Mouse (Mus musculus) Patski (cell line): Measurements from ENCODE around the gene Coro7. TPM values are rescaled to one million over a fixed set of nuclear protein-coding genes. Genes with fewer than 3 reads are reported as not detected.
"Not testable (repeated sequence)": the region's sequence is repeated elsewhere in the genome, so short reads cannot be mapped to it uniquely, and the experiment has no call there.

Experiments
- ATAC-seq: fragments of 100-300 bp; one replicate; pipeline ENCODE4 v1.8.0; 2021
- CTCF ChIA-PET: fragments of 350-600 bp; sonication (Branson Sonifier 250); formaldehyde crosslinking; loops from one replicate; lab custom pipeline; 2022; ENCODE audit warnings: inconsistent platforms; lab: Charles Lee
- POLR2A ChIA-PET: fragments of 350-600 bp; sonication (Branson Sonifier 250); formaldehyde crosslinking; loops from one replicate; lab custom pipeline; 2022; ENCODE audit warnings: antibody characterized with exemption, inconsistent platforms; lab: Charles Lee
- DNase-seq: peaks from one replicate; pipeline ENCODE4 v3.0.0-alpha.2; 2011; ENCODE audit warnings: low read depth, low spot score
- H3K27me3 ChIP-seq: fragments of 371-371 bp; one replicate; pipeline ENCODE4 v1.5.1; 2021
- CTCF ChIP-seq: fragments of 100-300 bp; IDR thresholded peaks from one replicate; pipeline ENCODE4 v1.5.1; 2021
- in situ Hi-C: fragments of 300-500 bp; cut with MboI; formaldehyde crosslinking; loops from 3 replicates; pipeline ENCODE4 v1.11.1; 2018; ENCODE audit warnings: low pct_unique_long_range_greater_than_20kb, mixed read lengths
- polyA plus RNA-seq: library from polyadenylated mRNA; unstranded; gene quantifications from one replicate; pipeline ENCODE4 v1.2.3, GENCODE M21; 2021

Gene Coro7
- polyA plus RNA-seq, 1 experiment from 2014 or later = 28.4 TPM

GRCm38 (mm10) chr16:4682628-4683179 is 3.1 kb upstream of the Coro7 start:
- TF ChIP-seq CTCF = no peak

GRCm38 (mm10) chr16:4680922-4681455 is 1.4 kb upstream of the Coro7 start:
- H3K27me3 ChIP-seq, POLR2A ChIA-PET, ATAC-seq, DNase-seq: not testable (repeated sequence)
- in situ Hi-C loops = loop anchor here (25.0 kb wide), 1 partner anchor 456 kb away; the partner anchor contains the start of genes Ppl and Sec14l5
- CTCF ChIA-PET = interaction anchor here (2.2 to 2.7 kb wide), 2 partner anchors 13 kb away, joined by 12 to 13 read pairs; no protein-coding TSS in a partner anchor

More at GRCm38 (mm10) chr16:4682628-4683179, 3.1 kb upstream of the Coro7 start:
- ATAC-seq (no peak), DNase-seq (no peak)
- ChIA-PET POLR2A (interaction anchor here (0.5 to 1.5 kb wide), 3 partner anchors 15 to 57 kb away, joined by 3 to 4 read pairs (median 3); no protein-coding TSS in a partner anchor), CTCF (interaction anchor here (1.3 to 2.2 kb wide), 4 partner anchors 9 to 81 kb away, joined by 3 to 12 read pairs (median 4); no protein-coding TSS in a partner anchor)
- in situ Hi-C loops = loop anchor here (25.0 kb wide), 1 partner anchor 455 kb away; the partner anchor contains the start of genes Ppl and Sec14l5
- H3K27me3 ChIP-seq = no peaks in the 10 kb centered on the region

- H3K27me3 ChIP-seq = no peaks in the 10 kb centered on the region
- in situ Hi-C loops = loop anchor here (25.0 kb wide), 1 partner anchor 459 kb away; the partner anchor contains the start of genes Ppl and Sec14l5
- no peak for TF ChIP-seq CTCF
- no peak for ATAC-seq
- POLR2A ChIA-PET = no interaction called here
- no peak for DNase-seq
- CTCF ChIA-PET = interaction anchor here (0.6 to 2.7 kb wide), 4 partner anchors 10 to 46 kb away, joined by 3 to 13 read pairs (median 4); no protein-coding TSS in a partner anchor
Measured at GRCm38 (mm10) chr16:4678080-4678479, 1.5 kb downstream of the Coro7 start.

- TF ChIP-seq CTCF = no peak
- DNase-seq (no peak), ATAC-seq (no peak)
- POLR2A ChIA-PET = interaction anchor here (0.5 kb wide), 1 partner anchor 115 kb away, joined by 3 read pairs; no protein-coding TSS in a partner anchor
- CTCF ChIA-PET = interaction anchor here (1.0 to 3.1 kb wide), 2 partner anchors 10 to 45 kb away, joined by 3 to 26 read pairs; no protein-coding TSS in a partner anchor
- in situ Hi-C loops = loop anchor here (25.0 kb wide), 1 partner anchor 460 kb away; the partner anchor contains the start of genes Ppl and Sec14l5
- H3K27me3 ChIP-seq = no peaks in the 10 kb centered on the region
Measured at GRCm38 (mm10) chr16:4676836-4677235, 2.7 kb downstream of the Coro7 start.

DNA sequence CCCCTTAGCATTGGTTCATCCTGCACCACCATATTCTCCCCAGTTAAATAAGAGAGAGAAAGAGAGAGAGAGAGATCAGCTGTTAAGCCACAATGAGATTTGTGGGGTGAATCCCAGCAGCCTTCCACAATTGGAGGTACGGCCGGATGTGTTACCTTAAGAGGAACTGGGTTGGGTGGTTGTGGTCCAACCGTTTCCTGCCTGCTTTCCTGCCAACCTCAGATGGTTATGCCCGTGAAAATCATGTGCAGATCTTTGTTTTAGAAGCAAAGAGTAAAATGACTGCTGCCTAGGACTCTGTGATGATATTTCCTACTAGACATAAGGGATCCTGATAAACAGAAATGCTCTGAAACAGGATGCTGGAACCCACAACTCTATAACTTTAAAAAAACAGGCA is 5.5 kb downstream of the Coro7 start:
- no peak for TF ChIP-seq CTCF
- ATAC-seq = no peak
- in situ Hi-C loops = no loop called here
- ChIA-PET POLR2A (no interaction called here), CTCF (interaction anchor here (1.5 kb wide), 1 partner anchor 45 kb away, joined by 3 read pairs; no protein-coding TSS in a partner anchor)
- DNase-seq = no peak
- H3K27me3 ChIP-seq = no peaks in the 10 kb centered on the region

DNA sequence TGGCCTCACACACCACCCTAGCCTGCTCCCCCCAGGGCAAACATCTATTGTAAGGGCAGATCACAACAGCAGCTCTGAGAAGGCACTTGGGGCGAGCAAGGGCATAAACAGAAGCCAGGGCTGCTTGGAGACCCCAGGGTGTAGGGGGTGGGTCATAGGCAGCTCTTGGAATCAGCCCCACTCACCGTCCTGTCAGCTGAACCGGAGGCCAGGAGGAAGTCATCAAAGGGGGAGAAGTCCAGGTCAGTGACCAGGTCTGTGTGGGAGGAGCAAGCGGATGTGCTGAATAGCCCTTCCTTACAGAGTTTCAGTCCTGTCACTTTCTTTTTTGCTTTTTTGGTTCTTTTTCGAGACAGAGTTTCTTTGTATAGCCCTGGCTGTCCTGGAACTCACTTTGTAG is 9.3 kb downstream of the Coro7 start:
- no peak for DNase-seq
- in situ Hi-C loops = no loop called here
- no peak for TF ChIP-seq CTCF
- CTCF ChIA-PET = interaction anchor here (1.0 to 1.3 kb wide), 2 partner anchors 12 to 123 kb away, joined by 4 read pairs; no protein-coding TSS in a partner anchor
- POLR2A ChIA-PET = no interaction called here
- ATAC-seq = no peak
- no peaks in the 10 kb centered on the region for H3K27me3 ChIP-seq

GRCm38 (mm10) chr16:4667190-4667808 is 12.3 kb downstream of the Coro7 start:
- in situ Hi-C loops = loop anchor here (5.0 kb wide), 2 partner anchors 35 to 105 kb away; no protein-coding TSS in a partner anchor
- peak; percentile 94 for TF ChIP-seq CTCF
- DNase-seq (peak; percentile 57), ATAC-seq (peak; percentile 83)
- POLR2A ChIA-PET = interaction anchor here (0.7 to 2.1 kb wide), 6 partner anchors 13 to 45 kb away, joined by 3 to 10 read pairs (median 3); partner anchors contain the start of gene Pam16
- H3K27me3 ChIP-seq = no peaks in the 10 kb centered on the region
- CTCF ChIA-PET = interaction anchor here (0.7 to 4.3 kb wide), 29 partner anchors 9 to 126 kb away, joined by 3 to 65 read pairs (median 7); partner anchors contain the start of genes Coro7, Dnaja3, Pam16 and Tfap4

DNA sequence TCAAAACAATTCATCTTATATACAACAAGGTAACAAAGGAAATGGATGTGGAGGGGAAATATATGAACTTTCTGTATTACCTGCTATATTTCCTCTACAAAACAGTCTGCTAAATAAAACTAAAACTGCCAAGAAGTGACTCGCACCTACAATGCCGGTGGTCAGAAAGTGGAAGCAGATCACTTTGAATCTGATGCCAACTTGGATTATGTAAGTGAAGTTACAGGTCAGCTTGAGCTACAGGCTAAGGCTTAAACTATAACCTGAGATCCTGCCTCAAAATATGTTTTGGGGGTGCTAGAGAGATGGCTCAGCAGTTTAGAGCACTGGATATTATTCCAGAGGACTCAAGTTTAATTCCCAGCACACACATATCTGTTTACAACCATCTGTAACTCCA is 13.9 kb downstream of the Coro7 start:
- ChIA-PET CTCF (interaction anchor here (2.5 to 4.3 kb wide), 4 partner anchors 9 to 56 kb away, joined by 12 to 65 read pairs (median 42); no protein-coding TSS in a partner anchor), POLR2A (interaction anchor here (1.1 kb wide), 1 partner anchor 12 kb away, joined by 3 read pairs; no protein-coding TSS in a partner anchor)
- DNase-seq = no peak
- in situ Hi-C loops = loop anchor here (5.0 kb wide), 2 partner anchors 33 to 103 kb away; no protein-coding TSS in a partner anchor
- no peak for TF ChIP-seq CTCF
- ATAC-seq = no peak
- no peaks in the 10 kb centered on the region for H3K27me3 ChIP-seq

DNA sequence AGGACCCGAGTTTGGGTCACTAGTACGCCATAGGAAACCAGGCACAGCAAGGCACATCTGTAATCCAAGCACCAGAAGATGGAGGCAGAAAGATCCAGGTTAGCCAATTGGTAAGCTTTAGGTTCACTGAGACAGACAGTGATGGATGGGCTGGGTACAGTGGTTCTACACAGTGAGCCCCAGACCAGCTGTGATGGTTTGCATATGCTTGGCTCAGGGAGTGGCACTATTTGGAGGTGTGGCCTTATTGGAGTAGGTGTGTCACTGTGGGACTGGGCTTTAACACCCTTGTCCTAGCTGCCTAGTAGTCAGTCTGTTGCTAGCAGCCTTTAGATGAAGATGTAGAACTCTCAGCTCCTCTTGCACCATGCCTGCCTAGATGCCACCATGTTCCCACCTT is 15.8 kb downstream of the Coro7 start:
- DNase-seq = no peak
- ChIA-PET POLR2A (no interaction called here), CTCF (no interaction called here)
- TF ChIP-seq CTCF = no peak
- no peaks in the 10 kb centered on the region for H3K27me3 ChIP-seq
- in situ Hi-C loops = no loop called here
- no peak for ATAC-seq

DNA sequence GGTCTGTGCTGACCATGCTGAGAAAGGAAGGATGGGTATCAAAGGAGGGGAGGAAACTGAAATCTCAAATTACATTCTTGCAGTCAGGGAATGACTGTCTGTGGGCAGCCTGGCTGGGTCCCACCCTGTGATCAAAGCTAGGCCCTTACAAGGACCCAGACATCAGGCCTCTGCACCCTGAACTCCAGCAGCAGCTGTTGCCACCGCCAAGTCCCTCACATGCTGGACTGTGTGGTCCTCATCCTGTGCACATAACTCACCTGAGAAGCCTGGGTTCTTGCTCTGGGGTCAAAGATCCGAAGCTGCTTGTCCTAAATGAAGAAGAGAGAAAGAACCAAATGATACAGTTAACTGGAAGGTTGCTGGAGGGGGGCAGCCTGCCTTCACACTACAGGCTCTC is 18.0 kb downstream of the Coro7 start:
- no peak for DNase-seq
- ChIA-PET CTCF (no interaction called here), POLR2A (no interaction called here)
- ATAC-seq = no peak
- in situ Hi-C loops = no loop called here
- no peak for TF ChIP-seq CTCF
- no peaks in the 10 kb centered on the region for H3K27me3 ChIP-seq
